Mouse (Mus musculus) olfactory bulb, adult 2 months (tissue): ENCODE results near the gene Grk4.

Experiments used
- CTCF ChIP-seq: fragments of 200-500 bp; IDR thresholded peaks from 2 replicates; pipeline ENCODE4 v1.5.1; 2012; ENCODE audit warnings: low read depth, mild to moderate bottlenecking, low read length, moderate library complexity; ENCODE audit not compliant: insufficient read depth
- POLR2A ChIP-seq: fragments of 200-500 bp; IDR thresholded peaks from 2 replicates; pipeline ENCODE4 v1.6.1; 2012; ENCODE audit warnings: mild to moderate bottlenecking, low read depth, low read length, moderate library complexity; ENCODE audit not compliant: insufficient read depth

- TF ChIP-seq CTCF (no peak), POLR2A (no peak)
These were observed 1.7 kb downstream of the Grk4 start for GRCm38 (mm10) chr5:34661909-34662308.
